Mouse (Mus musculus): ENCODE results near the gene Fam171a1.
"Not testable (repeated sequence)": the region's sequence is repeated elsewhere in the genome, so short reads cannot be mapped to it uniquely, and the experiment has no call there.

Fam171a1 gene

GRCm38 (mm10) chr2:3113866-3114265 is at the start of gene Fam171a1:
TSS of gene Fam171a1 (plus strand) at chr2:3114224.
- no peak for DNase-seq (ENCODE audit: low spot score in 2 of 2)

GRCm38 (mm10) chr2:3069140-3069539 is 44.9 kb upstream of the Fam171a1 start:
- no peak for DNase-seq (ENCODE audit: low spot score in 2 of 2)

- not testable (repeated sequence) for DNase-seq (ENCODE audit: low spot score in 2 of 2)
These were observed 25.7 kb upstream of the Fam171a1 start for GRCm38 (mm10) chr2:3088361-3088760.

GRCm38 (mm10) chr2:3089274-3089673 is 24.8 kb upstream of the Fam171a1 start:
- no peak for DNase-seq (ENCODE audit: low spot score in 2 of 2)

- no peak for DNase-seq (ENCODE audit: low spot score in 2 of 2)
These were observed 17.9 kb upstream of the Fam171a1 start for GRCm38 (mm10) chr2:3096101-3096500.

GRCm38 (mm10) chr2:3099971-3100370 is 14.1 kb upstream of the Fam171a1 start:
- DNase-seq (ENCODE audit: low spot score in 2 of 2) = no peak

- no peak for DNase-seq (ENCODE audit: low spot score in 2 of 2)
These were observed 12.6 kb upstream of the Fam171a1 start for GRCm38 (mm10) chr2:3101292-3101957.

- no peak for DNase-seq (ENCODE audit: low spot score in 2 of 2)
These were observed 11.7 kb upstream of the Fam171a1 start for GRCm38 (mm10) chr2:3102360-3102759.

- no peak for DNase-seq (ENCODE audit: low spot score in 2 of 2)
These were observed 6.6 kb upstream of the Fam171a1 start for GRCm38 (mm10) chr2:3107471-3107870.

- DNase-seq (ENCODE audit: low spot score in 2 of 2) = no peak
These were observed 5.6 kb upstream of the Fam171a1 start for GRCm38 (mm10) chr2:3108431-3108830.

- DNase-seq (ENCODE audit: low spot score in 2 of 2) = no peak
These were observed 5.2 kb upstream of the Fam171a1 start for GRCm38 (mm10) chr2:3108834-3109233.

- no peak for DNase-seq (ENCODE audit: low spot score in 2 of 2)
These were observed 3.8 kb downstream of the Fam171a1 start for GRCm38 (mm10) chr2:3117855-3118202.

GRCm38 (mm10) chr2:3118203-3118941 is 4.3 kb downstream of the Fam171a1 start:
- DNase-seq (ENCODE audit: low spot score in 2 of 2) = peak; percentile 73 to 90

- no peak for DNase-seq (ENCODE audit: low spot score in 2 of 2)
These were observed 4.9 kb downstream of the Fam171a1 start for GRCm38 (mm10) chr2:3118969-3119368.

- DNase-seq (ENCODE audit: low spot score in 2 of 2) = no peak
These were observed 5.4 kb downstream of the Fam171a1 start for GRCm38 (mm10) chr2:3119371-3119935.

GRCm38 (mm10) chr2:3122571-3122970 is 8.5 kb downstream of the Fam171a1 start:
- no peak for DNase-seq (ENCODE audit: low spot score in 2 of 2)

- no peak for DNase-seq (ENCODE audit: low spot score in 2 of 2)
These were observed 13.3 kb downstream of the Fam171a1 start for GRCm38 (mm10) chr2:3127256-3127883.

- DNase-seq (ENCODE audit: low spot score in 2 of 2) = no peak
These were observed 14.4 kb downstream of the Fam171a1 start for GRCm38 (mm10) chr2:3128344-3128871.

GRCm38 (mm10) chr2:3128910-3129309 is 14.9 kb downstream of the Fam171a1 start:
- no peak for DNase-seq (ENCODE audit: low spot score in 2 of 2)

- no peak for DNase-seq (ENCODE audit: low spot score in 2 of 2)
These were observed 18.4 kb downstream of the Fam171a1 start for GRCm38 (mm10) chr2:3132473-3132872.

- DNase-seq (ENCODE audit: low spot score in 2 of 2) = no peak
These were observed 20.7 kb downstream of the Fam171a1 start for GRCm38 (mm10) chr2:3134580-3135296.

- no peak for DNase-seq (ENCODE audit: low spot score in 2 of 2)
These were observed 21.3 kb downstream of the Fam171a1 start for GRCm38 (mm10) chr2:3135297-3135684.
